Mouse (Mus musculus): ENCODE data around the gene Aen. TPM values are rescaled to one million over a fixed set of nuclear protein-coding genes. Genes with fewer than 3 reads are reported as not detected.

Aen gene
- 28.2 TPM for polyA plus RNA-seq (2015; fragmentation: Illumina TruSeq; extraction: RNeasy Lipid Tissue Mini Kit (QIAGEN cat#74804); ENCODE audit: low read depth, low replicate concordance)

DNA sequence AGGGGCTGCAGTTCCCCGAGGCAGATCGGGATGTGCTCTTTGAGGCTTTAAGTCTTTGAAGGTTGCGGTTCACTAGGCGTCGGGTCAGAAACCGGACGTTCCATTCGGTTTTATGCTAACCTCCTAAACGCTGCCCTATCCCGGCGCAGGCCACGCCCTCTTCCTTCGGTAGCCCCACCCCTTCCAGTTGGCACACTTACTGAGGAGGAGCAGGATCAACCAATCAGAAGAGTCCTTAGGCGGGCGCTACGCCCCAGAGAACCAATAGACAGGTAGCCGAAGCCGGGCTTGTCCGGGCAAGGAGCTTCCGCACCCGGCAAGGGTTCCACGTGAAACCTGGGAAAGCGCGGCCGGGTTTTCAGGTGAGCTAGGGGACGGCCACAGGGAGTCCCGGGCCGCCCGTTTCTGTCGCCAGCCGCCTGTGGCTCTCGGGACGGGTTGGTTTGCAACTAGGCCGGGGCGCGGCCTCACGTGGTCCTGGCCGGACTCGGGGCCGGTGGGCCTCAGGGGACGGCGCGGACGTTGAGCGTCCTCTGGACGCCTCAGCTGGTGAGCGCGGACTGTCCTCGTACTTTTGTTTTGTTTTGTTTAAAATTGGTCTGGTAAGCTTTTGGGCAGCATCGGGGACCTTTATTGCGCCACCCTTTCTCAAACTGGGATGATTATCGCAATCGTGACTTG, at the start of gene Aen:
Gene Aen, plus strand, starts transcription at position 202 of the 681 bp plus-strand sequence.

GRCm38 (mm10) chr7:78846737-78847434, 48.8 kb upstream of the Aen start, which contains the start of gene Det1:
TSS of gene Det1 (minus strand) at chr7:78847263.

GRCm38 (mm10) chr7:78912974-78913474, 17.4 kb downstream of the Aen start, which contains the start of gene Isg20:
TSS of gene Isg20 (plus strand) at chr7:78913424.

Other genes starting within 250 kb of the Aen start
- 59.7 TPM for gene Ntrk3, start 157.8 kb upstream of the Aen start, polyA plus RNA-seq (2015; fragmentation: Illumina TruSeq; extraction: RNeasy Lipid Tissue Mini Kit (QIAGEN cat#74804); ENCODE audit: low read depth, low replicate concordance)
- 48.9 TPM for gene Mrps11, start 112.7 kb upstream of the Aen start, polyA plus RNA-seq (2015; fragmentation: Illumina TruSeq; extraction: RNeasy Lipid Tissue Mini Kit (QIAGEN cat#74804); ENCODE audit: low read depth, low replicate concordance)
- 53.1 TPM for gene Mrpl46, start 112.3 kb upstream of the Aen start, polyA plus RNA-seq (2015; fragmentation: Illumina TruSeq; extraction: RNeasy Lipid Tissue Mini Kit (QIAGEN cat#74804); ENCODE audit: low read depth, low replicate concordance)
- 5.1 TPM for gene Det1, start 48.6 kb upstream of the Aen start, polyA plus RNA-seq (2015; fragmentation: Illumina TruSeq; extraction: RNeasy Lipid Tissue Mini Kit (QIAGEN cat#74804); ENCODE audit: low read depth, low replicate concordance)
- 2.5 TPM for gene Isg20, start 17.6 kb downstream of the Aen start, polyA plus RNA-seq (2015; fragmentation: Illumina TruSeq; extraction: RNeasy Lipid Tissue Mini Kit (QIAGEN cat#74804); ENCODE audit: low read depth, low replicate concordance)
- 1.8 TPM for gene Acan, start 157.6 kb downstream of the Aen start, polyA plus RNA-seq (2015; fragmentation: Illumina TruSeq; extraction: RNeasy Lipid Tissue Mini Kit (QIAGEN cat#74804); ENCODE audit: low read depth, low replicate concordance)
- gene Hapln3, start 235.2 kb downstream of the Aen start, polyA plus RNA-seq (2015; fragmentation: Illumina TruSeq; extraction: RNeasy Lipid Tissue Mini Kit (QIAGEN cat#74804); ENCODE audit: low read depth, low replicate concordance) = 2.2 TPM

Data from brain, adult 10 weeks (tissue).